Mouse (Mus musculus) c-Kit-positive CD71-positive TER-119-positive erythroid progenitor cells, embryonic 14.5 days (primary cell): ENCODE data around the gene Tuba3a.

Experiments used
- DNase-seq: peaks from one replicate; pipeline ENCODE4 v3.0.0-alpha.2; 2013; ENCODE audit warnings: low spot score

Gene Tuba3a

GRCm38 (mm10) chr6:125285890-125286289 lies at the start of gene Tuba3a:
TSS of gene Tuba3a (minus strand) at chr6:125286042.
- no peak for DNase-seq

DNA sequence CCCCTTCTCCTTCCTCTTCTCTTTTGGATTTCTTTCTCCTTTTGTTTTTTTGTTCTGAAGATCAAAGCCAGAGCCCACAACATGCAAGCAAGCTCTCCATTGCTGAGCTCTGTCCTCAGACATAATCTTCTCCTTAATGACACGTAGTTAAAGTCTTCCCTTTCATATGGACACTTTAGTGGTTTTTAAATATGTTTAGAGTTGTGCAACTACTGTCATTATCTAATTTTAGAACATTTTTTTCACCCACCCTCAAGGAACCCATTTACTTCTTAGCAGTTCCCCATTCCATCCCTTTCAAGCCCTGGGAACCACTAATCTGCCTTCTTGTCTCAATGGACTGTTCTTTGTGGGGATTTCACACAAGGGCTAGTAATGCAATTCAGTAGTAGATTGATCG lies 48.5 kb upstream of the Tuba3a start:
- no peak for DNase-seq

GRCm38 (mm10) chr6:125333112-125333899 lies 47.5 kb upstream of the Tuba3a start:
- DNase-seq: no peak

DNA sequence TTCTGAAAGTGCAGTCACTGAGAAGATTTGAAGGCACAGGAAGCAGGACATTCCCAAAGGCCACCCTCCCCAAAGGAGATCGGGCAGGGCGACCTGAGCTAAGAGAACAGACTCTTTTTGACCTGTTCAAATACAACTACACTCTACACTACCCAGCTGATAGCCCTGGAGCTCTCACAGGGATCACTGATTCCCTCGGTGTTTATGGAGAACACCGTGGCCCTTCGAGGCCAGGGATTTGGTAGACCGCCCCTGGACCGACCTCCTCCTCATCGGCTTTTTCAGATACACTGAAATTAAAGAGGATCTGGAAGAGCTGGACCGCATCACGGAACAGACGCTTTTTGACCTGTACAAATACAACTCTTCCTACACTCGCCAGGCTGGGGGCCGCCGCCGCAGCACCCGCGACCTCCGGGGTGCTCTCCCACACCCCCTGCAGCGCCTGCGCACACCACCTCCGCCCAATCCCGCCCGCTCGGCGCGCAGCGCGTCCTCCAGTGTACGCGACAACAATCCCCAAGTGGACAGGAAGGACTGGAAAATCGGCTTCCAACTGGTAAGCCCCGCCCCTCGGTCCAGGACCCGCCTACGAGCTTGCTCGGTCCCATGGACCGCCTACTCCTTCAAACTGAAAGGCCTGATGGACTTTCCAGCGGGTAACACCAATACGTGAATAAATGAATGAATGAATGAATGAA lies 44.9 kb upstream of the Tuba3a start:
- peak; percentile 21 for DNase-seq

GRCm38 (mm10) chr6:125328243-125328642 lies 42.4 kb upstream of the Tuba3a start:
- no peak for DNase-seq

DNA sequence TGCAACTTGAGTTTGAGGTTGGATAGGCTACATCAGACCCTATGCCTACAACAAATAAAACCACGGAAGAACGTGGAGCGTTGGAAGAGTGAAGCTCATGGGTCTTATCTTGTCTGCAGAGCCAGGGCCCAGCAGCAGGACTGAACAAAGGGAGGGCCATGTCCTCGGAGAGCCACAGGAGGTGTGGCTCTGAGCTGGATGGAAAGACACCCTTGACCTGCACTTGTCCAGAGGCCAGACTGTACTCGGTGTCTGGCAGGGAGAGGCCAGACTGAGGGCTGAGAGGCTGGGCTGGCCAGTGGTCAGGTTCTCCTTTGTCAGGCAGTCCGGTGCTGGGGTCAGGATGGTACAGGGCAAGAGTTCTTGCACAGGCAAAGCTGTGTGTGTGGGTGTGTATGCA lies 39.5 kb upstream of the Tuba3a start:
- DNase-seq: no peak

DNA sequence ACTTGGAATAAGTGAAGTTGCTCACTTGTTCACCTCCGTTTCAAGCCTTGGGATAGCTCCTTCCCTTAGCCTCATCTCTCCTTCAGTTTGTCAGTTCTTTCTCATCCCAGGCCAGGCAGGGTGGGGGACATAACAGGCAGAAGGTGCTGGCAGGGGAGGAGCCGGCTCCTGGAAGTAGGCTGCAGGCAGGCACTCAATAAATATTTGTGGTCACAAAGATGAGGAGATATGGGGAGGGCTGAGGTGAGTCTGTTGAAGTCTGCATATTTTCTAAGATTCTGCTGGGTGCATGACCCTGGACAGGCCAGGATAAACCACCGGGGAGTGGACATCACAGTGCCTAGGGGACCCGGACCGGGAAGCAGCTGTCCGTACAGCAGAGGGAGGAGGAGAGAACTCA lies 37.7 kb upstream of the Tuba3a start:
- DNase-seq: no peak

DNA sequence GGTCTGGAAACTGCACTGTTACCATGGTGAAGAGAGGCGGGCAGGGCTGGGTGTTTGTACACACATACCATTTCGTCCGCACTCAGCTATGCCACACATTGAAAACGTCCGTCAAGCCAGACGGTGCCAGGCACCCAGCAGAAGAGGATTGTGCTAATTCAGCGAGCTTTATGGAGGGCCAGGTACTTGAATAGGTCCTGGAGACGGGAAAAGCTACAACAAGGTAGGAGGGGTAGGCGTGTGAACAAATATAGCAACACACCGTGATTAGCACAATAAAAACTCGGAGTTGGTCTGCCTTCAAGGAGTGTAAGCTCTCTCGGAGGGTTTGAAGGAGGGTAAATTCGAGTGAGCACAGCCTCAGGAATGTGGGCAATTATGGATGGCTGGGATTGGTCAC lies 37.0 kb upstream of the Tuba3a start:
- no peak for DNase-seq

GRCm38 (mm10) chr6:125321114-125321855 lies 35.4 kb upstream of the Tuba3a start:
- no peak for DNase-seq

DNA sequence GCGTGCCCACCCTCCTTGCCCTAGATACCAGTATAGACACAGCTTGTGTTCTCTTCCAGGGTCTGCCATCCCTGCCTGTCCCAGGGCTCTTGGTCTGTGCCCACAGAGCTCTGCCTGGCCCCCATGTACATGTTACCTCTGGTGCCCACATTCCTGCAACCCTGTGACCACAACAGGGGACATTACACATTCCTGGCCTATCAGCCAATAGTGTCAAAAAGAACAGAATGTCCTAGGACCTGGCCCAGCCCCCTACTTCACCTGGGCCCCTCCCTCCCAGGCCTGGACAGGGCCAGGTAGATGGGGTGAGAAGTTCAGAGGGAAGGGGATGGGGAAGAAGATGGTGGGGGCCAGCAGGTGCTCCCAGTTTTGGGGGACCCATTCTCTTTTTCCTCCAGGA lies 34.5 kb upstream of the Tuba3a start, which contains the start of gene Scnn1a:
Scnn1a (plus strand) TSS at position 337 of the 400 bp plus-strand sequence.
- DNase-seq: no peak

- no peak for DNase-seq
These were observed 34.1 kb upstream of the Tuba3a start for GRCm38 (mm10) chr6:125319919-125320296.

DNA sequence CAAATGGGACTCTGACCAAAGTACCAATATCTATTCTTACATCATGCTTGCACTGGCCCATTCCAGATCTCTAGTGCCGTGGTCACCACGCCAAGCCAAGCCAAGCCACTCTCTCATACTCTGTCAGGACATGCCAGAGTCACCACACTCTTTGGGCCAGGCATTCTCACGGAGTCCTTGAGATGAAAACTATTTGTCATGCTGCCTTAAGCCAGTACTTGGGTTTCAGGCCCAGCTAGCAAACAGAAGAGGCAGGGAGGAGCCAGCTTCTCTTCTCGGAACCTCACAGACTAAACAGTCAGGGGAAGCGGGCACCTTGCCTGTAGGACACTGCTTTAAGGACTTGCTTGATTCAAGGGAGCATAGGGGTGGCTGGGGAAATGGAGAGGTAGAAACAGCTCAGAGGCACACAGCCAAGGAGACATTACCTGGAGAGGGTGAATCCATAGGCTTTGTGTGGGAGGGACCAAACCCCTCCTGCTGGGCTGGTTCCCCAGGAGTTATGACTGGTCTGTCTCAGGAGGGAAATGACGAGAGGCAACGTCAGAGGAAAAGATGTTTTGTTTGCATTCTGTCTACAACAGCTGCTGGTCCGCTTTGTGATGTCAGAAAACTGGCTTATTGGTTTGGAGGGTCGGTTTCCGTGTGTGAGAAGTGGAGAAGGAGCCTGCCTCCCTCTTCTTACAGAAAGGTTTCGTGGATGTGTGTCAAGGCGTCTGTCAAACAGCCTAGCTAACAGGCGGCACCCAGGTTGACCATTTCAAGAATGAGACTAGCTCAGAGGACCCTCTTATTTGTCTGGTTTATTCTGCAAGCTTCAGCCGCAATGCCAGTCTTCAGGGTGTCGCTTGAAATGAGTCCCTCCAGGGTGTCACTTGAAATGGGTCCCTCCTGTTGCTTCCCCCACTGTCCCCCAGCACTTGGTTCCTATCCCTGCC lies 33.4 kb upstream of the Tuba3a start:
- no peak for DNase-seq

DNA sequence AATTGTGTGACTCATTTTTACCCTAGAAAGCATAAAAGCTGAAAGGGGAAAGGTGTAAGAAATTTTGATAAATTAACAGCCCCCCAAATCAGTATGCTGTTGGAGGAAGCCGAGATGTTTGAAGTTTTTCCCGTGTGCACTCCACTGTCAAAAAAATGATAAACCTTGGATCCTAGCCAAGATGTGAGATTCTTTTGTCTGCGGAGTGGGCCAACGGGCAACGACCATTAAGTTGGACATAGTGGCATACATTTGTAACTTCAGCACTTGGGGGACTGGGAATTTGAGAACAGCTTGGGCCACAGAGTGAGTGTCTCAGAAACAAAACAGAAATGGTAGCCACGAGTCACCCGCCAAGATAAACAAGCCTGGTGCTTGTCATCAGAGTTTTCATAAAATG lies 31.2 kb upstream of the Tuba3a start:
- no peak for DNase-seq

DNA sequence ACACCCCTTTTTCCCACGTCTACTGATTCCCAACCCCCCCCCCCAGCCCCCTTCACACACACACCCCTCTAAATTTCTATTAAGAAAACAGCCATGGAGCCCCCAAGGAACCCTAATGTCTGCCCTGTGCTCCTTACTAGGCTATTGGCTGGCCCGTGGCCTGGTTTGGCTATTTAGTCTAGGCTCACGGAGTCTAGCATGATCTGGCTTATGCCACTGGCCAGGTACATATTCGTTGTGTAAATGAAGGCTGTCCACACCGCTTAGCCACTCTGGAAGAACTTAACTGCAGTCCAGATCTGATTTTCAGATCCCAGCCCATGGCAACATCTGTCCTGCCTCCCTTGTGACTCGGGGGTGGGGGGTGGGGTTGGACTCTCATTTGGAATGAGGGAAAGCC lies 28.9 kb upstream of the Tuba3a start:
- DNase-seq: no peak

DNA sequence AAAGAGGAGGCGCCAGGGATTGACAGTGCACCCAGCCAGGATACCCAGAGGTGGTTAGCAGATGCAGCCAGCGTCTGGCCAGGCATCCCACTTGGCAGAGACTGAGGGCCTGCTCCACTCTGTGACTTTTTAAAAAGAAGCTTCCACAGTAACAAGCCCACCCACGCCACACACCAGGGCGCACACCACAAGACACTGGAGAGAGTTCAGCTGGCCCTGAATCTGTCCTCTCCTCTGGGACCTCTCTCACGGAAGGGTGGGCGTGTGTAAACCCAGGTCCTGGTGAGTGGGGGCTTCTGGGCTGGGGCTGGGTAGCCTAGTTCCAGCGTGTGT lies 28.4 kb upstream of the Tuba3a start:
- DNase-seq: no peak

DNA sequence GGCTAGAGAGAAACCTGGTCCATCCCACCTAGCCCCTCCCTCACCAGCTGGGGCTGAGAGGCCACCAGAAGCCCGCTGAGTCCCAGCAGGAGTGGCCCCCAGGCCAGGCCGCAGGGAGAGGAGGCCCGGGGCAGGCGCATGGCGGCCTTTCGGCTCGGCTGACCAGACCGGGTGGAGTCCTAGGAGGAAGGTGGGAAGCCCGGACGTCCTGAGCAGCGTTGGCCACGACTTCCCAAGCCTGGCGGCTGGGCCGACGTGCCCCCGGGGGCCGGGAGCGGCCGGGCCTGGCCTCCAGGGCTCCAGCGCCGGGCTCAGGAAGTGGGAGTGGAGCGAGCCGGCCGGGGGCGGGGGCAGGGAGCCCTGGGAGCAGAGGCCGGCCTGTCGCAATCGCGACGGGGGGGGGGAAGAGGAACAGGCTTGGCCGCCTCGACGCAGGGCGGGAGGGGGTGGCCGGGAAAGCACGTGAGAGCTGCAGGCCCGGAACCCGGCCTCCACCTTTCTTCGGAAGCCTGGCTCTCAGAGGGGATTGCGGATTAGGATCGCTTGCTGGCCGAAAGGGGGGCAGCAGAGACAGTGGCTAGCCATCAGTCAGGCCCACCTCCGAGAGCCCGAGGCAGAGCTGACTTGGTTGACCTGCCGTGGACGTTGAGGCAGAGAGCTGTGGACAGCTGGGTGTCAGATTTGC lies 27.8 kb upstream of the Tuba3a start, which contains the start of gene Ltbr:
Ltbr (minus strand) TSS at position 340 of the 685 bp plus-strand sequence.
- DNase-seq: no peak

GRCm38 (mm10) chr6:125312581-125313355 lies 26.9 kb upstream of the Tuba3a start:
- no peak for DNase-seq

GRCm38 (mm10) chr6:125312171-125312570 lies 26.3 kb upstream of the Tuba3a start:
- DNase-seq: no peak

DNA sequence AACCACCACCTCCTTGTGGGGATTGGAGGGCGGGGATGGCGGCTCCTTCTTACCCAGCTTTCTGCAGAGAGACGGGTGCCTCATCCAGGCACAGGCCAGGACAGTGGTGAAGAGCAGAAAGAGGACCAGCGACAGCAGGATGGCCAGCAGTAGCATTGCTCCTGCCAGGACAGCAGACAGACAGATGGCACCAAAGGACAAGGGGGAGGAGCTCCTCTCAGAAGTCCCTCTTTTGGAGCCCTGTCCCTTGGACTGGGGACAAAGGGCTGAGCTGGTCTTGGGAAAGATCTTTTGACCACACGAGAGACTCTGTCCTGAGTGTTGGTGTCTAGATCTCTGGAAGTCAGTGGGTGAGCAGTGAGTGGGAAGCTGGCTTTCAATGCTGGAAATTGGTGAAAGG lies 23.6 kb upstream of the Tuba3a start:
- no peak for DNase-seq

DNA sequence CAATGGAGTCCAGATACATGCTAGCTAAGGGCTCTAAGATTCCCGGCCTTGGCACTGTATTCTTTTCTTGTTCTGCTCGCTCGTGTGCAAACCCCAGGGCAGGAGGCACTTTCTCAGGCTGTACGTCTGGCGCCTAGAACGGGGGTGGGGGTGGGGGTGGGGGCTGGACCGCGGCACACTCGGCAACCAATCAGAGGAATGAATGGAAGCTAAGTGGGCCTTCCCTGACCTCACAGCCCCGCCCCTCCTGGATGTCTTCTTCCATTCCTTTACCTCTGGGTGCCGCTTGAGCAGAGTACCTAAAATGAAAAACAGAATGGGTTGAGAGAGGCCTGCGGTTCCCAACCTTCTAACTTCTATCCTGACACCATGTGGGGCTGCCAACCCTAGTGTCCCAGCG lies 23.1 kb upstream of the Tuba3a start:
- DNase-seq: no peak
